Mouse (Mus musculus) heart, adult 2 months (tissue): ENCODE data around the gene Rfxank.

ENCODE experiments used
- CTCF ChIP-seq: fragments of 200-600 bp; IDR thresholded peaks from 2 replicates; pipeline ENCODE4 v1.8.1; 2022; ENCODE audit warnings: antibody characterized with exemption, mild to moderate bottlenecking, moderate library complexity
- POLR2A ChIP-seq: fragments of 200-500 bp; IDR thresholded peaks from 2 replicates; pipeline ENCODE4 v1.6.1; 2011; ENCODE audit warnings: mild to moderate bottlenecking, low read depth, low read length, control low read depth; ENCODE audit not compliant: insufficient read depth

DNA sequence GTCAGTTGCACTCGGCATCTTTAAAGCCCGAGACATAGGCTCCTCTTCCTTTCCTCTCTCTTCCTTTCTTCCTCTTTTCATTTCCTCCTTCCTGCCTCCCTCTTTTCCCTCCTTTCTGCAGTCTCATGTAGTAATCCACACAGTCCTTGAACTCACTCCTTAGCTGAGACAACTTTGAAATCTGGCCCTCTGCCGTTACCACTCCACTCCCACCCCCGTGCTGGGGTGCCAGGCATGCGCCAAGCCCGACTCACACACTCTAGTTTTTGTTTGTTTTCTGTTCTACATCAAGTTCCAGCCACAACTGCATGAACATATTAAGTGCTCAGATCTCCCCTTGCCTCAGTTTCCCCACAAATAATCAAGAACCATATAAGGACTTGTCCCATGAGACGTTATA, 34.0 kb downstream of the Rfxank start:
- TF ChIP-seq POLR2A (no peak), CTCF (no peak)
